Mouse (Mus musculus): Measurements from ENCODE around the gene Pomp. TPM values are rescaled to one million over a fixed set of nuclear protein-coding genes. Genes with fewer than 3 reads are reported as not detected.
A peak's percentile ranks its signal among the peaks of the same experiment; 100 is the strongest.

Gene Pomp
- polyA plus RNA-seq, 1 experiment from 2014 or later, result 500 TPM

DNA sequence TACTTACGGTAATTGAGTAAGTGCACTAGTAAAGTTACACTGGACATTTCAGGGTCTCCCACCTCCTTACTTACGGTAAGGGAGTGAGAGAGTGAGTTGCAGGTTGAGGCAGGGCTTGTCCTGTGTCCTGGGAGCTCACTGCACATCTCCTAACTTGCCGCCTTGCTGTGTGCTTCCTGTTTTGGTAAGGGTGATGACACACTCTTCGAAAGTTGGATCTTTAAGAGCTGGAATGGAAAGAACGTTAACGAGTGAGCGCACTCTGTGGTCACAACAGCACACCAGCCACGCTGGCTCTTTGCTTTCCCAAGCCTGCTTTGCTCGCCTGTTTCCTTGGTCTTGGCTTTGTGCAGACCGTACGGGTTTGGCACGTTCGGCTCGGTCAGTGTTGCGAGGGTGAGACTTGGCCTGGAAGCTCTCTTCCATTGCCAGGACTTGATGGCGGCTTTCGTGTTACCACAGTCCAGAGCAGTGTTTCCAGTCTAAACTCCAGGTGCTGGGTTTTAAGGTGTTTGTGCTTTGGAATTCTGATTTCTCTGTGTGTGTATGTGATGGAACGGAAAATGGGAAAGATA is 14.3 kb downstream of the Pomp start:
- no peak overlapping the region for H3K4me3 ChIP-seq (ENCODE audit: low read depth, low read length)
- H3K4me2 ChIP-seq (ENCODE audit: low read length), result no peak overlapping the region
- WGBS, result 96% methylated on average over 18 of the region's 18 CpGs
- no peak for ATAC-seq
- H3K36me3 ChIP-seq (ENCODE audit: control insufficient read depth, insufficient read depth, low read length), result peaks cover 64% of the 10 kb centered on the region
- no peak overlapping the region for H3K27ac ChIP-seq (ENCODE audit: low read length)
- H3K4me1 ChIP-seq (ENCODE audit: control insufficient read depth, insufficient read depth, low read length), result no peaks in the 10 kb centered on the region
- H3K9ac ChIP-seq (ENCODE audit: low read depth, low read length), result no peak overlapping the region
- H3K9me3 ChIP-seq (replicated peaks; ENCODE audit: control insufficient read depth, low read length, poor library complexity, severe bottlenecking), result no peaks in the 10 kb centered on the region
- H3K27me3 ChIP-seq (ENCODE audit: control insufficient read depth, insufficient read depth, low read depth, low read length), result no peaks in the 10 kb centered on the region

DNA sequence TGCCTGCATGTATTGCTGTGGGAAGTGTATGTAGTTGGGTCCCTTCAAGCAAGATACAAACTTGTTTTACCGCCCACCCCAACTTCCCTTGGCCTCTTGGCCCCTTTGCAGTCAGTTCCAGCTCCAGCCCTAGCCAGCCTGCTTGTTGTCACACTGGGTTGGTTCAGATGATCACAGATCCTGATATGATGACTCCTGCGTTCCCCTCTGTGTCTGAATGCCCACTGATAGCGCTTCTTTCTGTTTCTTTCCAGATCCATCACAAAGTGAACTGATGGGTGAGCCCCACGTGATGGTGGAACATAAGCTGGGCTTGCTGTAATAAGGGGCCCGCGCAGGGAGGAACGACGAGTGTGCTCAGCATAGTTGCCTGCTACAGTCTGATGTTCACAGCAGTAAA is 14.9 kb downstream of the Pomp start:
- H3K27me3 ChIP-seq (ENCODE audit: control insufficient read depth, insufficient read depth, low read depth, low read length), result no peaks in the 10 kb centered on the region
- no peaks in the 10 kb centered on the region for H3K4me1 ChIP-seq (ENCODE audit: control insufficient read depth, insufficient read depth, low read length)
- peaks cover 66% of the 10 kb centered on the region for H3K36me3 ChIP-seq (ENCODE audit: control insufficient read depth, insufficient read depth, low read length)
- no peak overlapping the region for H3K9ac ChIP-seq (ENCODE audit: low read depth, low read length)
- H3K9me3 ChIP-seq (replicated peaks; ENCODE audit: control insufficient read depth, low read length, poor library complexity, severe bottlenecking), result no peaks in the 10 kb centered on the region
- no peak overlapping the region for H3K4me3 ChIP-seq (ENCODE audit: low read depth, low read length)
- no peak for ATAC-seq
- H3K4me2 ChIP-seq (ENCODE audit: low read length), result no peak overlapping the region
- H3K27ac ChIP-seq (ENCODE audit: low read length), result no peak overlapping the region
- 96% methylated on average over 8 of the region's 8 CpGs for WGBS

GRCm38 (mm10) chr5:147877520-147877919 is 17.3 kb downstream of the Pomp start:
- H3K4me2 ChIP-seq (ENCODE audit: low read length), result no peak overlapping the region
- H3K27me3 ChIP-seq (ENCODE audit: control insufficient read depth, insufficient read depth, low read depth, low read length), result no peaks in the 10 kb centered on the region
- peaks cover 56% of the 10 kb centered on the region for H3K36me3 ChIP-seq (ENCODE audit: control insufficient read depth, insufficient read depth, low read length)
- H3K4me3 ChIP-seq (ENCODE audit: low read depth, low read length), result no peak overlapping the region
- no peak overlapping the region for H3K27ac ChIP-seq (ENCODE audit: low read length)
- no peaks in the 10 kb centered on the region for H3K4me1 ChIP-seq (ENCODE audit: control insufficient read depth, insufficient read depth, low read length)
- ATAC-seq, result no peak
- H3K9ac ChIP-seq (ENCODE audit: low read depth, low read length), result no peak overlapping the region
- 85% methylated on average over 6 of the region's 6 CpGs for WGBS
- H3K9me3 ChIP-seq (replicated peaks; ENCODE audit: control insufficient read depth, low read length, poor library complexity, severe bottlenecking), result no peaks in the 10 kb centered on the region

GRCm38 (mm10) chr5:147879971-147880682 is 19.9 kb downstream of the Pomp start:
- Histone ChIP-seq H3K36me3 (ENCODE audit: control insufficient read depth, insufficient read depth, low read length) (peaks cover 40% of the 10 kb centered on the region), H3K4me2 (ENCODE audit: low read length) (no peak overlapping the region), H3K9ac (ENCODE audit: low read depth, low read length) (no peak overlapping the region), H3K4me3 (ENCODE audit: low read depth, low read length) (no peak overlapping the region), H3K9me3 (replicated peaks; ENCODE audit: control insufficient read depth, low read length, poor library complexity, severe bottlenecking) (no peaks in the 10 kb centered on the region), H3K4me1 (ENCODE audit: control insufficient read depth, insufficient read depth, low read length) (no peaks in the 10 kb centered on the region), H3K27me3 (ENCODE audit: control insufficient read depth, insufficient read depth, low read depth, low read length) (no peaks in the 10 kb centered on the region), H3K27ac (ENCODE audit: low read length) (no peak overlapping the region)
- 96% methylated on average over 17 of the region's 17 CpGs for WGBS
- no peak for ATAC-seq

GRCm38 (mm10) chr5:147883581-147883980 is 23.3 kb downstream of the Pomp start:
- Histone ChIP-seq H3K36me3 (ENCODE audit: control insufficient read depth, insufficient read depth, low read length) (peaks cover 19% of the 10 kb centered on the region), H3K27ac (ENCODE audit: low read length) (no peak overlapping the region), H3K27me3 (ENCODE audit: control insufficient read depth, insufficient read depth, low read depth, low read length) (no peaks in the 10 kb centered on the region), H3K4me1 (ENCODE audit: control insufficient read depth, insufficient read depth, low read length) (no peaks in the 10 kb centered on the region), H3K4me2 (ENCODE audit: low read length) (no peak overlapping the region), H3K9me3 (replicated peaks; ENCODE audit: control insufficient read depth, low read length, poor library complexity, severe bottlenecking) (no peaks in the 10 kb centered on the region), H3K4me3 (ENCODE audit: low read depth, low read length) (no peak overlapping the region), H3K9ac (ENCODE audit: low read depth, low read length) (no peak overlapping the region)
- ATAC-seq, result no peak
- WGBS, result 94% methylated on average over 6 of the region's 6 CpGs

DNA sequence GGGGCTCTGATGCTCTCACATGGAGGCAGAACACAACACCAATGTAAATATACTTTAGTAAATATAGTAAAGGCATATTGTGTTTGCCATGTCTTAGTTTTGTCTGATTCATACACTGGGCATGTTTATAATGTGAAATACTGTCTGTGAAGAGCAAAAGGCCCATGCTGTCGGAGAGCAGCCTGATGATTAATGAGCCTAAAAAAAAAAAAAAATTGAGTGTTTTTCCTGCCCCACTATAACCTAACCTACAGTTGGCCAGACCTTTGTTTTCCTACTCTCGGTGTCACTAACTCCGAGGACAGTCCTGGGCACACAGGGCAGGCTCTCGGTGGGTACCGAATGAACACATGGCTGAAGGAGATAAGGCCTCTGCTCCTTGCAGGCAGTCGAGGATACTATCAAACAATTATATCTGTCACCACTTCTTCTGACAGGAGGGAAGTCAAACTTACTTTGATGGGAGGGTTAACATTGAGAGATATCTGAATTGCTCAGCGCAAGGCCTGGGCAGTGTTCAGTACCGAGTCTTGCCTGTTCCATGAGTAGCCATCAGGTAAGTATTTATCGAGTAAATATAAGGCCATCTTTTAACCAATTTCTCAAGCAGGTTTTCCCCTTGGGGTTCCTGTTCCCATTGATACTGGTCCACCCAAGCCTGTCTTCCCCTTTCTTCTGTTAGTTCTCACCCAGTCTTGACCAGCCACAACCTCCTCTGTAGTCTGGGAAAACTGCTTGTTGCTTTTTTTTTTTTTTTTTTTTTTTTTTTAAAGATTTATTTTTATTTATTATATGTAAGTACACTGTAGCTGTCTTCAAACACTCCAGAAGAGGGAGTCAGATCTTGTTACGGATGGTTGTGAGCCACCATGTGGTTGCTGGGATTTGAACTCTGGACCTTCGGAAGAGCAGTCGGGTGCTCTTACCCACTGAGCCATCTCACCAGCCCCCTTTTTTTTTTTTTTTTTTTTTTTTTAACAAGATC is 28.3 kb downstream of the Pomp start:
- Histone ChIP-seq H3K9ac (ENCODE audit: low read depth, low read length) (no peak overlapping the region), H3K9me3 (replicated peaks; ENCODE audit: control insufficient read depth, low read length, poor library complexity, severe bottlenecking) (no peaks in the 10 kb centered on the region), H3K27ac (ENCODE audit: low read length) (no peak overlapping the region), H3K27me3 (ENCODE audit: control insufficient read depth, insufficient read depth, low read depth, low read length) (no peaks in the 10 kb centered on the region; the same call in 1 of the 2 replicates), H3K4me1 (ENCODE audit: control insufficient read depth, insufficient read depth, low read length) (0 out of 2 replicates have a peak, but pooled peaks cover 3% of the 10 kb centered on the region), H3K4me2 (ENCODE audit: low read length) (no peak overlapping the region), H3K4me3 (ENCODE audit: low read depth, low read length) (no peak overlapping the region), H3K36me3 (ENCODE audit: control insufficient read depth, insufficient read depth, low read length) (no peaks in the 10 kb centered on the region)
- WGBS, result 94% methylated on average over 9 of the region's 12 CpGs
- ATAC-seq, result no peak

DNA sequence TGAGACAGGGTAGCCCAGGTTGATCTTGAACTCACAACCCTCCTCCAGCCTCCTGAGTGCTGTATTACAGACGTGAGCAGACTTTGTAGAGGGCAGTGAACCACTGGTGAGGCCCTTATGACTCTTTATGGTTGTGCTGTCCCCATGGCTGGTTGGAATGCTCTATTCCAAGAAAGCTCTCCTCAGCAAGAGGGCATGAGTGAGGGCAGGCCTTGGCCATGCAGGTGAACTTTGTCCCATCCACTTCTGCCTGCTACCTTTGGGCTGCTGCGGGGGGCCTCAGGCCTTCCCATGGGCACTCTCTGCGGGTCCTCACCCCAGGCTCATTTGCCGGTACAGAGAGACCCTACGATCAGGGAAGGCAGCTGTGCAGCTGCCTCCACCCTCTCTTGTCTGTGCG is 32.5 kb downstream of the Pomp start:
- Histone ChIP-seq H3K27me3 (ENCODE audit: control insufficient read depth, insufficient read depth, low read depth, low read length) (no peaks in the 10 kb centered on the region; the same call in 1 of the 2 replicates), H3K4me1 (ENCODE audit: control insufficient read depth, insufficient read depth, low read length) (peaks cover 10% of the 10 kb centered on the region), H3K9ac (ENCODE audit: low read depth, low read length) (0 out of 2 replicates have a peak overlapping the region, but pooled peaks have one; percentile 25), H3K9me3 (replicated peaks; ENCODE audit: control insufficient read depth, low read length, poor library complexity, severe bottlenecking) (no peaks in the 10 kb centered on the region), H3K36me3 (ENCODE audit: control insufficient read depth, insufficient read depth, low read length) (no peaks in the 10 kb centered on the region), H3K27ac (ENCODE audit: low read length) (no peak overlapping the region), H3K4me2 (ENCODE audit: low read length) (no peak overlapping the region), H3K4me3 (ENCODE audit: low read depth, low read length) (no peak overlapping the region)
- ATAC-seq, result no peak
- WGBS, result 32% methylated on average over 6 of the region's 6 CpGs

GRCm38 (mm10) chr5:147893143-147893542 is 32.9 kb downstream of the Pomp start:
- WGBS, result 19% methylated on average over 9 of the region's 9 CpGs
- no peaks in the 10 kb centered on the region for H3K9me3 ChIP-seq (replicated peaks; ENCODE audit: control insufficient read depth, low read length, poor library complexity, severe bottlenecking)

More at GRCm38 (mm10) chr5:147893143-147893542, 32.9 kb downstream of the Pomp start:
- H3K4me3 ChIP-seq (ENCODE audit: low read depth, low read length), result no peak overlapping the region; the same call in 1 of the 2 replicates
- H3K27me3 ChIP-seq (ENCODE audit: control insufficient read depth, insufficient read depth, low read depth, low read length), result no peaks in the 10 kb centered on the region; the same call in 1 of the 2 replicates
- no peak overlapping the region for H3K4me2 ChIP-seq (ENCODE audit: low read length)
- no peak for ATAC-seq
- peaks cover 10% of the 10 kb centered on the region for H3K4me1 ChIP-seq (ENCODE audit: control insufficient read depth, insufficient read depth, low read length)
- no peak overlapping the region for H3K27ac ChIP-seq (ENCODE audit: low read length)
- no peaks in the 10 kb centered on the region for H3K36me3 ChIP-seq (ENCODE audit: control insufficient read depth, insufficient read depth, low read length)
- 0 out of 2 replicates have a peak overlapping the region, but pooled peaks have one; percentile 25 for H3K9ac ChIP-seq (ENCODE audit: low read depth, low read length)
